Mouse (Mus musculus) liver, embryonic 14.5 days (tissue): Measurements from ENCODE around the gene Rnf149.

ENCODE experiments used
- CTCF ChIP-seq: IDR thresholded peaks from 2 replicates; pipeline ENCODE4 v1.5.1; 2016; ENCODE audit warnings: antibody characterized with exemption, low read depth, control low read depth
- EP300 ChIP-seq: IDR thresholded peaks from 2 replicates; pipeline ENCODE4 v1.6.1; 2016; ENCODE audit warnings: antibody characterized with exemption, low read depth

- TF ChIP-seq EP300 (no peak), CTCF (no peak)
Observed at GRCm38 (mm10) chr1:39536701-39537100, 40.5 kb downstream of the Rnf149 start.
